Mouse (Mus musculus): ENCODE data around the gene Slc29a1.

DNA sequence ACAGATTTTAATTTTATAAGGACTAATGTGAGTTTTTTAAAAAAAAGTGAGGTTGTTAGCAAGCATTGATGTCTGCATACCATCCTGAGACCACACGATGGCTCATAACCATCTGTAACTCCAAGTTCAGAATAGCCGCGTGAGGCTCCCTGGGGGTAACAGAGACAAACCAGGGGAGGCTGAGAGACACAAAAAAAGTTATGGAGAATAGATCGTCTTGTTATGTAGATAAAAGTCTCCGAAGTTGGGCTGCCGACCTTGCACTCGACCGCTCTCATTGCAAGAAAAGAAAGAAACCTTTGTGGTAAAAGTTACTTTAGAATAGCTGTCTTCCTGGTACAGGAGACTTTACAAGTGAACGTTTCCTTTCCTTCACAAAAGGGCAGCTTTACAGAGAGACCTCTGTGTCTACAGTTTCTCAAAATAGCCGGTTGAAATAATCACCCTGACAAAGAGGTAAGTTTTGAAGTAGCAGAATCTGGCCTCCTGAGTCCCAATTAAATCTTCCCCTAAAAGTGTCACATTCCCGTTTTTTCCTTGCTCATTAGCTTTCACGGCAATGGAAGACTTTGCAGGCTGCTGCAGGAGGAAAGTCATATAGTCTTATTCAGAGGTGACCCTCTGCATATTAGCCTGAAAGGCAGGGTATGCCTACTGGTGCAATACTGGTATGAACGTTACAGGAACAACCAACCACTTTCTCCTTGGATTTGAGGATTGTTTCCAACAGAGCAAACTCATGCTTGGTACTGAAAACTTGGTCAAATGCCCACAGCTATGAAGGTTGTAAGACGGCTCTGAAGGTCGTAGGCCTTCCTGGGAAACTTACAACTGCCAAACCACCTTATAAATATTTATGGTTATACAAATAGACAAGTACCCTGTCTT, 7.8 kb upstream of the Slc29a1 start:
- no peak for TF ChIP-seq POLR2A (IDR thresholded peaks at IDR 0.05; ENCODE audit: borderline replicate concordance, extremely low read depth, insufficient read depth, insufficient read length, poor library complexity, severe bottlenecking)
- no peak for TF ChIP-seq CTCF (IDR thresholded peaks at IDR 0.05; ENCODE audit: borderline replicate concordance, extremely low read depth, insufficient read depth, insufficient read length)
